Mouse (Mus musculus): ENCODE measurements at regions not wholly inside any gene's neighbourhood (a gene's known extent, or its start where the extent isn't known, plus 50 kb on each side); places are given as distances from the start of the nearest gene placed in this dataset.

GRCm38 (mm10) chr3:133665425-133666317 lies 120.7 kb upstream of the Tet2 start:
- H3K79me2 ChIP-seq (ENCODE audit: control insufficient read depth, insufficient read depth) = no peaks in the 10 kb centered on the region

DNA sequence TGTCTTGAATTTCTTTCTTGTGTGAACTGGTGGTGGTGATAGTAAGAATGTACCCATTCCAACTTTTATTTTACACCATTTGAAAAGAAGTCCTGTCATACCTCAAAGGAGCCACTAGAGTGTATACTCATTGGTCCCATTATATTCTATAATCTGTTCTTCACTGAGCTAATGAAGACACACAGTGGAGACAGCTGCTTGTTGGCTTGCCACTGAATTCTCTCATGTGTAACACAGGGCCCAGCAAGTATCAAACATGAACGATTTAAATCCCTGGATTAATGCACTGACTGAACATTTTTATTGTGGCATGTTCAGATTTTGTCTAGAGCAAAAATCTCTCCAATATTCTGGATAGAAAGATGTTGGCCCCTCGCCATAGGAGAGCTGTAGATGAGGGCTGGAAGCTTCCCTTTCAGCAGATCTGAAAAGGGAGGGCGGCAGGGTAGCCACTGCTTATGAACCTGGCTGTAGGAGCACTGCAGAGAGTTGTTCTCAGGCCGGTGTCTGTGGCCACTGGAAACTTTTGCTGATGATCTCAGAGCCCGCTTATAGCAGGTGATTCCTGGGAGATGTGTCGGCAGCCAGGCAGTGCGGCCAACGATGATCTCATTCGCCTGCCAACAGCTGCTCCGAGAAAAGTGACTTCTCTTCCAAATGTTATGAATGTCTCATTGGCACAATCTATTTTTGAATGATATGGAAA lies 128.0 kb upstream of the Tet2 start:
- TF ChIP-seq CEBPB (IDR thresholded peaks at IDR 0.05; ENCODE audit: low read depth) (no peak), MYOD1 (IDR thresholded peaks at IDR 0.05; ENCODE audit: control insufficient read depth, insufficient read length, low read depth) (peak; percentile 88), USF1 (IDR thresholded peaks at IDR 0.05; ENCODE audit: low read depth) (no peak), CTCF (IDR thresholded peaks at IDR 0.05; ENCODE audit: control insufficient read depth, insufficient read depth, insufficient read length) (no peak), MAX (IDR thresholded peaks at IDR 0.05) (no peak), FOSL1 (IDR thresholded peaks at IDR 0.05; ENCODE audit: insufficient read depth, low read length, poor library complexity, severe bottlenecking) (no peak)
- H3ac ChIP-seq (ENCODE audit: control insufficient read depth, insufficient read length, low read depth) = no peak overlapping the region
- no peaks in the 10 kb centered on the region for H3K79me2 ChIP-seq (ENCODE audit: control insufficient read depth, insufficient read depth)
- no peaks in the 10 kb centered on the region for H3K27me3 ChIP-seq (ENCODE audit: control insufficient read depth, insufficient read depth, insufficient read length)
- no peaks in the 10 kb centered on the region for H3K79me3 ChIP-seq (ENCODE audit: low read depth)
- no peak overlapping the region for H3K4me3 ChIP-seq (ENCODE audit: insufficient read depth, poor library complexity, severe bottlenecking)
- no peaks in the 10 kb centered on the region for H3K36me3 ChIP-seq (ENCODE audit: control insufficient read depth, insufficient read depth)

More at GRCm38 (mm10) chr3:133665425-133666317, 120.7 kb upstream of the Tet2 start:
- no peak overlapping the region for H3ac ChIP-seq (ENCODE audit: control insufficient read depth, insufficient read length, low read depth)
- H3K79me3 ChIP-seq (ENCODE audit: low read depth) = no peaks in the 10 kb centered on the region
- no peaks in the 10 kb centered on the region for H3K36me3 ChIP-seq (ENCODE audit: control insufficient read depth, insufficient read depth)
- H3K27me3 ChIP-seq (ENCODE audit: control insufficient read depth, insufficient read depth, insufficient read length) = no peaks in the 10 kb centered on the region
- no peak overlapping the region for H3K4me3 ChIP-seq (ENCODE audit: insufficient read depth, poor library complexity, severe bottlenecking)
- TF ChIP-seq MYOD1 (IDR thresholded peaks at IDR 0.05; ENCODE audit: control insufficient read depth, insufficient read length, low read depth) = no peak
- TF ChIP-seq USF1 (IDR thresholded peaks at IDR 0.05; ENCODE audit: low read depth) = no peak
- TF ChIP-seq MAX (IDR thresholded peaks at IDR 0.05) = no peak

DNA sequence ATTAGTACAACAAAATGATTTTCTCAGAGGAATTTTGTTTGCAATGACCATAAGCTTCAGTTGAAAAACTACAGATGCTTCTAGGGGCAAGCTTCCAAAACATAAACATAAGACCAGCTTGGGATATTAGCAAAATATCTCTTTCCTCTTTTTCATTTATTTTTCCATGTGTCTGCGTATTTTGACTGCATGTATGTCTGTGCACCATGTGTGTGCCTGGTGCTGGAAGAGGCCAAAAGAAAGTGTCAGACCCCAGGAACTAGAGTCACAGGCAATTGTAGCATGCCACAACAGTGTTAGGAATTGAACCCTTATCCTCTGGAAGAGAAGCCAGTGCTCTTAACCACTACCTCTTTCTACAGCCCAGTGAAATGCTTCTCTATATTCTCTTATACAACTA lies 133.0 kb upstream of the Tet2 start:
- Histone ChIP-seq H3K27me3 (ENCODE audit: control insufficient read depth, insufficient read depth, insufficient read length) (no peaks in the 10 kb centered on the region), H3K79me2 (ENCODE audit: control insufficient read depth, insufficient read depth) (no peaks in the 10 kb centered on the region), H3ac (ENCODE audit: control insufficient read depth, insufficient read length, low read depth) (no peak overlapping the region), H3K36me3 (ENCODE audit: control insufficient read depth, insufficient read depth) (no peaks in the 10 kb centered on the region), H3K4me3 (ENCODE audit: insufficient read depth, poor library complexity, severe bottlenecking) (no peak overlapping the region), H3K79me3 (ENCODE audit: low read depth) (no peaks in the 10 kb centered on the region)
- TF ChIP-seq MAX (IDR thresholded peaks at IDR 0.05) (no peak), USF1 (IDR thresholded peaks at IDR 0.05; ENCODE audit: low read depth) (no peak)

GRCm38 (mm10) chr3:133679891-133680290 lies 135.0 kb upstream of the Tet2 start:
- no peak overlapping the region for H3K4me3 ChIP-seq (ENCODE audit: insufficient read depth, poor library complexity, severe bottlenecking)
- H3K79me2 ChIP-seq (ENCODE audit: control insufficient read depth, insufficient read depth) = no peaks in the 10 kb centered on the region
- no peak for TF ChIP-seq MYOD1 (IDR thresholded peaks at IDR 0.05; ENCODE audit: control insufficient read depth, insufficient read length, low read depth)
- no peak for TF ChIP-seq FOSL1 (IDR thresholded peaks at IDR 0.05; ENCODE audit: insufficient read depth, low read length, poor library complexity, severe bottlenecking)
- no peak for TF ChIP-seq CTCF (IDR thresholded peaks at IDR 0.05; ENCODE audit: control insufficient read depth, insufficient read depth, insufficient read length)
- no peak for TF ChIP-seq MYOG (IDR thresholded peaks at IDR 0.05; ENCODE audit: control insufficient read depth, extremely low read depth, insufficient read length)
- no peak for TF ChIP-seq CEBPB (IDR thresholded peaks at IDR 0.05; ENCODE audit: low read depth)
- TF ChIP-seq MAX (IDR thresholded peaks at IDR 0.05) = no peak
- no peak for TF ChIP-seq USF1 (IDR thresholded peaks at IDR 0.05; ENCODE audit: low read depth)
- H3K36me3 ChIP-seq (ENCODE audit: control insufficient read depth, insufficient read depth) = no peaks in the 10 kb centered on the region
- no peaks in the 10 kb centered on the region for H3K79me3 ChIP-seq (ENCODE audit: low read depth)
- H3ac ChIP-seq (ENCODE audit: control insufficient read depth, insufficient read length, low read depth) = no peak overlapping the region
- H3K27me3 ChIP-seq (ENCODE audit: control insufficient read depth, insufficient read depth, insufficient read length) = no peaks in the 10 kb centered on the region

DNA sequence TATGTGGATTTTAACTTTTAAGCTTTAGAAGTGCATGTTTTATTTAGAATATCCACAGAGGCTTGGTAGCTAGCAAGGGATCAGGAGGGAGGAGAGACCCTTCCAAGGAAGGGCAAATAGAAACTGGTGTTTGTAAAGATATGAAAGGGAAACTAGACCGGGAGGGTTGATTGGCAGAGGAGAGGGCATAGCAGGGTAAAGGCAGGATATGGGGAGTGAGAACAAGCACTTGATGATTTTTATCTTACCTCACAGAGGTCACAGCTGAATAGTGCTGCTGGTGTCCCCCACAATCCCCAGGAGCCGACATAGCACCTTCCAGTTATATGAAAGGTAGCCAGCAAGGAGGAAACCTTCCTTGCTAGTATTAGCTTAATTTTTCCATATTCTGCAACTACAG lies 135.4 kb upstream of the Tet2 start:
- H3K36me3 ChIP-seq (ENCODE audit: control insufficient read depth, insufficient read depth) = no peaks in the 10 kb centered on the region
- no peaks in the 10 kb centered on the region for H3K79me3 ChIP-seq (ENCODE audit: low read depth)
- no peak overlapping the region for H3ac ChIP-seq (ENCODE audit: control insufficient read depth, insufficient read length, low read depth)
- H3K4me3 ChIP-seq (ENCODE audit: insufficient read depth, poor library complexity, severe bottlenecking) = no peak overlapping the region
- H3K27me3 ChIP-seq (ENCODE audit: control insufficient read depth, insufficient read depth, insufficient read length) = no peaks in the 10 kb centered on the region
- no peaks in the 10 kb centered on the region for H3K79me2 ChIP-seq (ENCODE audit: control insufficient read depth, insufficient read depth)
- no peak for TF ChIP-seq MYOD1 (IDR thresholded peaks at IDR 0.05; ENCODE audit: control insufficient read depth, insufficient read length, low read depth)
- TF ChIP-seq MAX (IDR thresholded peaks at IDR 0.05) = no peak
- no peak for TF ChIP-seq FOSL1 (IDR thresholded peaks at IDR 0.05; ENCODE audit: insufficient read depth, low read length, poor library complexity, severe bottlenecking)

DNA sequence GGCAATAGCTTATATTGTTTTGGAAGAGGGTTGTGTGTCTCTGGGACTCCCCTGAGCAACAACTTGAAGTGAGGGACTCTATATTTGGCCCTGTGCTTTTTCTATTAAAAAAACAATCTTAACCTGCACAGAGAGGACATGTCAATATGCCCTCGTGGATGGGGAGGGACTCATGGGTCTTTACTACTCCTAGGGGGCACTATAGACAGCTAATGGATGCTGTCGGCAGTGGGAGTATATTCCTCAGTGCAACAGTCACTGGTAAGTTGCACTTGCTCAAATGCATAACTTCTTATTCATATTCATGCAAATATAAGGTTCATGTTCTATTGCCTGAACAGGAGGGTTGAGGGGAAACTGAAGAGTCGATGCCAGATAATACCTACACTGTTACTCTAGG lies 135.9 kb upstream of the Tet2 start:
- no peak for TF ChIP-seq MAX (IDR thresholded peaks at IDR 0.05)
- no peak for TF ChIP-seq CEBPB (IDR thresholded peaks at IDR 0.05; ENCODE audit: low read depth)
- no peak for TF ChIP-seq CTCF (IDR thresholded peaks at IDR 0.05; ENCODE audit: control insufficient read depth, insufficient read depth, insufficient read length)
- TF ChIP-seq FOSL1 (IDR thresholded peaks at IDR 0.05; ENCODE audit: insufficient read depth, low read length, poor library complexity, severe bottlenecking) = no peak
- no peak for TF ChIP-seq USF1 (IDR thresholded peaks at IDR 0.05; ENCODE audit: low read depth)
- TF ChIP-seq MYOD1 (IDR thresholded peaks at IDR 0.05; ENCODE audit: control insufficient read depth, insufficient read length, low read depth) = no peak
- no peak for TF ChIP-seq MYOG (IDR thresholded peaks at IDR 0.05; ENCODE audit: control insufficient read depth, extremely low read depth, insufficient read length)
- Histone ChIP-seq H3K4me3 (ENCODE audit: insufficient read depth, poor library complexity, severe bottlenecking) (no peak overlapping the region), H3K79me3 (ENCODE audit: low read depth) (no peaks in the 10 kb centered on the region), H3K27me3 (ENCODE audit: control insufficient read depth, insufficient read depth, insufficient read length) (no peaks in the 10 kb centered on the region), H3K36me3 (ENCODE audit: control insufficient read depth, insufficient read depth) (no peaks in the 10 kb centered on the region), H3ac (ENCODE audit: control insufficient read depth, insufficient read length, low read depth) (no peak overlapping the region), H3K79me2 (ENCODE audit: control insufficient read depth, insufficient read depth) (no peaks in the 10 kb centered on the region)
